Mouse (Mus musculus) adrenal gland, adult 2 months (tissue): ENCODE data around the gene Ttll13. TPM values are rescaled to one million over a fixed set of nuclear protein-coding genes. Genes with fewer than 3 reads are reported as not detected.

Source experiments
- polyA plus RNA-seq: library from polyadenylated mRNA; depleted of rRNA; stranded (reverse); fragments of >200 nt; gene quantifications from 2 replicates; pipeline ENCODE4 v1.2.3, GENCODE M21; 2012; rRNA removed
- total RNA-seq, 2 experiments: library from RNA; stranded (reverse); gene quantifications; 2 replicates each; pipeline ENCODE4 v1.2.3; 2021

Ttll13 gene
- total and polyA plus RNA-seq, 3 experiments = 0.66 to 1.2 (median 0.89) TPM

Other genes starting within 250 kb of the Ttll13 start
- 10 to 100 TPM; 14.0 to 25.5 TPM for gene Zfp710, start 221.6 kb upstream of the Ttll13 start, total RNA-seq
- 24.1 and 24.8 TPM in 2 replicates for gene Zfp710, start 221.6 kb upstream of the Ttll13 start, polyA plus RNA-seq
- 100 to 1,000 TPM in 1 of 2 experiments, 10 to 100 TPM in 1; 96.2 to 200 TPM for gene Idh2, start 131.0 kb upstream of the Ttll13 start, total RNA-seq
- 147 and 150 TPM in 2 replicates for gene Idh2, start 131.0 kb upstream of the Ttll13 start, polyA plus RNA-seq
- gene Sema4b, start 59.5 kb upstream of the Ttll13 start, total RNA-seq = 10 to 100 TPM; 57.7 to 66.4 TPM
- gene Sema4b, start 59.5 kb upstream of the Ttll13 start, polyA plus RNA-seq = 55.1 and 65.8 TPM in 2 replicates
- 10 to 100 TPM; 66.7 to 75.3 TPM for gene Cib1, start 13.6 kb upstream of the Ttll13 start, total RNA-seq
- gene Cib1, start 13.6 kb upstream of the Ttll13 start, polyA plus RNA-seq = 110 and 126 TPM in 2 replicates
- gene Gdpgp1, start 13.5 kb upstream of the Ttll13 start, total RNA-seq = 1 to 10 TPM; 3.6 to 4.6 TPM
- gene Gdpgp1, start 13.5 kb upstream of the Ttll13 start, polyA plus RNA-seq = 2.6 and 2.9 TPM in 2 replicates
- 10 to 100 TPM; 35.7 to 50.1 TPM for gene Ngrn, start 14.8 kb downstream of the Ttll13 start, total RNA-seq
- gene Ngrn, start 14.8 kb downstream of the Ttll13 start, polyA plus RNA-seq = 38.7 and 45.6 TPM in 2 replicates
- gene Vps33b, start 23.3 kb downstream of the Ttll13 start, total RNA-seq = 10 to 100 TPM; 20.4 to 20.6 TPM
- gene Vps33b, start 23.3 kb downstream of the Ttll13 start, polyA plus RNA-seq = 8.4 and 9.3 TPM in 2 replicates
- gene Prc1, start 48.1 kb downstream of the Ttll13 start, total RNA-seq = 1 to 10 TPM; 4.0 to 5.3 TPM
- 2.3 and 3.8 TPM in 2 replicates for gene Prc1, start 48.1 kb downstream of the Ttll13 start, polyA plus RNA-seq
- 10 to 100 TPM in 1 of 2 experiments, 1 to 10 TPM in 1; 7.4 to 10.5 TPM for gene Rccd1, start 78.1 kb downstream of the Ttll13 start, total RNA-seq
- 9.0 and 12.9 TPM in 2 replicates for gene Rccd1, start 78.1 kb downstream of the Ttll13 start, polyA plus RNA-seq
- gene Unc45a, start 94.6 kb downstream of the Ttll13 start, total RNA-seq = 10 to 100 TPM; 66.5 to 73.0 TPM
- 69.1 and 76.9 TPM in 2 replicates for gene Unc45a, start 94.6 kb downstream of the Ttll13 start, polyA plus RNA-seq
- 10 to 100 TPM; 45.5 to 50.8 TPM for gene Hddc3, start 96.7 kb downstream of the Ttll13 start, total RNA-seq
- gene Hddc3, start 96.7 kb downstream of the Ttll13 start, polyA plus RNA-seq = 25.1 and 36.4 TPM in 2 replicates
- gene Man2a2, start 125.0 kb downstream of the Ttll13 start, total RNA-seq = 10 to 100 TPM; 77.2 to 99.3 TPM
- 252 and 304 TPM in 2 replicates for gene Man2a2, start 125.0 kb downstream of the Ttll13 start, polyA plus RNA-seq
- 10 to 100 TPM in 1 of 2 experiments, 1 to 10 TPM in 1; 7.9 to 13.0 TPM for gene Fes, start 141.6 kb downstream of the Ttll13 start, total RNA-seq
- gene Fes, start 141.6 kb downstream of the Ttll13 start, polyA plus RNA-seq = 13.1 and 14.8 TPM in 2 replicates
- 100 to 1,000 TPM; 158 to 185 TPM for gene Furin, start 159.1 kb downstream of the Ttll13 start, total RNA-seq
- gene Furin, start 159.1 kb downstream of the Ttll13 start, polyA plus RNA-seq = 225 and 227 TPM in 2 replicates